ENCODE assay signal across 8 mouse cellular contexts in the genomic region with DNA sequence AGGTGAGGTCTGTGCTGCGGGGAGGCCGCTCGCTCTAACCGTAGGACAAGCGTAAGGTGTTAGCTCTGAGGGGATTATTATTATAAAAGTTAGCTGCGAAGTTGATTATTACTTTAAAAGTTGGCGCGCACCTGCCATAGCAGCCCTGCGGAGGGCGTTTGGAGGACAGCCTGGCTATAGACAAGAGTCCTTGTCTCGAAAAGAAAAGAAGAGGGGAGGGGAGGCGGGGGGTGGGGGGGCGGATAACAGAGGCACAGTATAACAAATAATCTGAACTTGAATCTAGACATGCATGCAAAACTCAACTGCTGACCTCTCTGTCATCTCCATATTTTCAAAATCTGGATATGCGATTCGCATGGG. TPM values are rescaled to one million over a fixed set of nuclear protein-coding genes. Genes with fewer than 3 reads are reported as not detected.
A peak's percentile ranks its signal among the peaks of the same experiment; 100 is the strongest.
DNase-seq lines count a peak whose midpoint lies in the region; ATAC-seq and TF ChIP-seq lines count a peak whose summit lies in the region.

No protein-coding gene starts in this region.

- TF ChIP-seq POLR2A in liver, adult 2 months (IDR thresholded peaks at IDR 0.05; ENCODE audit: extremely low read depth, insufficient read depth, low read length) = no peak
- no peak for TF ChIP-seq POLR2A in myocyte (IDR thresholded peaks at IDR 0.05; ENCODE audit: insufficient read length, low read depth)

- no peak overlapping the region for H3K9ac ChIP-seq in liver, adult 2 months (ENCODE audit: low read depth, low read length)
- peak overlapping the region; percentile 61 for H3K9ac ChIP-seq in embryonic facial prominence, embryonic 13.5 days
- H3K9ac ChIP-seq in intestine, embryonic 14.5 days (ENCODE audit: low read length) = peak overlapping the region; percentile 45

- no peaks in the 10 kb centered on the region for H3K27me3 ChIP-seq in liver, adult 2 months (ENCODE audit: control insufficient read depth, insufficient read depth, low read length)
- no peaks in the 10 kb centered on the region for H3K27me3 ChIP-seq in embryonic facial prominence, embryonic 13.5 days
- no peaks in the 10 kb centered on the region for H3K27me3 ChIP-seq in intestine, embryonic 14.5 days (replicated peaks; ENCODE audit: control insufficient read depth, insufficient read depth, low read length)
- no peaks in the 10 kb centered on the region for H3K27me3 ChIP-seq in myocyte (ENCODE audit: control insufficient read depth, insufficient read depth, insufficient read length)

- H3K4me3 ChIP-seq in liver, adult 2 months (ENCODE audit: insufficient read depth, low read depth, low read length) = peak overlapping the region; percentile 64
- H3K4me3 ChIP-seq in embryonic facial prominence, embryonic 13.5 days = peak overlapping the region; percentile 84
- peak overlapping the region; percentile 88 for H3K4me3 ChIP-seq in intestine, embryonic 14.5 days (ENCODE audit: low read depth, low read length)
- peak overlapping the region; percentile 64 for H3K4me3 ChIP-seq in myocyte

- no peaks in the 10 kb centered on the region for H3K79me2 ChIP-seq in liver, adult 2 months (ENCODE audit: control insufficient read depth, insufficient read depth, low read length)
- H3K79me2 ChIP-seq in myocyte (ENCODE audit: control insufficient read depth, insufficient read depth) = peaks cover 26% of the 10 kb centered on the region

- ATAC-seq in embryonic facial prominence, embryonic 13.5 days (ENCODE audit: insufficient number of reproducible peaks, insufficient read depth, low FRiP score, low TSS enrichment, low read depth) = 0 out of 2 replicates have a peak, but pooled peaks have one; percentile 11
- no peak; the same call in none of the 2 replicates for ATAC-seq in intestine, embryonic 14.5 days (replicated peaks; ENCODE audit: low FRiP score, low TSS enrichment, low read depth)
- ATAC-seq in granulocyte monocyte progenitor cell, adult 5-6 weeks (replicated peaks; ENCODE audit: poor library complexity, severe bottlenecking) = no peak; the same call in 1 of the 2 replicates

- peak overlapping the region; percentile 91 for H3K4me2 ChIP-seq in embryonic facial prominence, embryonic 13.5 days
- H3K4me2 ChIP-seq in intestine, embryonic 14.5 days (ENCODE audit: low read length) = peak overlapping the region; percentile 78
- H3K4me2 ChIP-seq in myocyte (ENCODE audit: low read depth) = peak overlapping the region; percentile 72

- H3K4me1 ChIP-seq in liver, adult 2 months (ENCODE audit: control insufficient read depth, insufficient read depth, low read length) = no peaks in the 10 kb centered on the region
- H3K4me1 ChIP-seq in embryonic facial prominence, embryonic 13.5 days = peaks cover 35% of the 10 kb centered on the region
- H3K4me1 ChIP-seq in intestine, embryonic 14.5 days (replicated peaks; ENCODE audit: control insufficient read depth, insufficient read depth, low read length) = peaks cover 29% of the 10 kb centered on the region

- intact Hi-C loops in gastrocnemius, postnatal 14 days (cut with DNase I; ENCODE audit: low total_unique reads) = no loop called here

- DNase-seq in liver, adult 2 months (ENCODE audit: extremely low read depth, low read depth, low spot score) = no peak
- no peak for DNase-seq in liver
- DNase-seq in intestine, embryonic 14.5 days (ENCODE audit: low spot score) = no peak
- no peak for DNase-seq in gastrocnemius, postnatal 14 days
- no peak for DNase-seq in spleen, postnatal 4 days (ENCODE audit: low spot score in 2 of 2)

- H3K27ac ChIP-seq in liver, adult 2 months (replicated peaks; ENCODE audit: insufficient read depth, low read depth, low read length) = no peak overlapping the region
- peak overlapping the region; percentile 7; the same call in 1 of the 2 replicates for H3K27ac ChIP-seq in embryonic facial prominence, embryonic 13.5 days
- H3K27ac ChIP-seq in intestine, embryonic 14.5 days (ENCODE audit: low read depth) = no peak overlapping the region

- no peaks in the 10 kb centered on the region for H3K36me3 ChIP-seq in liver, adult 2 months (ENCODE audit: control insufficient read depth, insufficient read depth, low read length)
- peaks cover 14% of the 10 kb centered on the region for H3K36me3 ChIP-seq in embryonic facial prominence, embryonic 13.5 days
- peaks cover 24% of the 10 kb centered on the region for H3K36me3 ChIP-seq in intestine, embryonic 14.5 days (ENCODE audit: control insufficient read depth, insufficient read depth, low read length)
- H3K36me3 ChIP-seq in myocyte (ENCODE audit: control insufficient read depth, insufficient read depth) = peaks cover 6% of the 10 kb centered on the region

- 0 out of 2 replicates have a peak, but pooled peaks have one; percentile 3 for TF ChIP-seq CTCF in liver, adult 2 months (IDR thresholded peaks at IDR 0.05; ENCODE audit: low read depth, low read length)

- H3ac ChIP-seq in myocyte (ENCODE audit: control insufficient read depth, insufficient read length) = no peak overlapping the region

- no peaks in the 10 kb centered on the region for H3K9me3 ChIP-seq in embryonic facial prominence, embryonic 13.5 days
- no peaks in the 10 kb centered on the region for H3K9me3 ChIP-seq in intestine, embryonic 14.5 days (ENCODE audit: control insufficient read depth, low read length)

- WGBS in liver, adult 2 months = 1% methylated on average over 15 of the region's 15 CpGs
- under 1% methylated on average over 15 of the region's 15 CpGs for WGBS in embryonic facial prominence, embryonic 13.5 days
- WGBS in intestine, embryonic 14.5 days = under 1% methylated on average over 15 of the region's 15 CpGs

TF ChIP-seq in myocyte, 11 proteins besides CTCF, POLR2A, EP300 and RAD21:
- TF ChIP-seq POLR2AphosphoS2 (IDR thresholded peaks at IDR 0.05; ENCODE audit: insufficient read length, low read depth) = peak; percentile 17
- no peak for TF ChIP-seq MYOD1 (IDR thresholded peaks at IDR 0.05; ENCODE audit: control insufficient read depth in 1 of 3, insufficient read length in 2 of 3, low read depth in 2 of 3)

RNA-seq across cellular contexts. Expression of a gene that starts 0.5 kb away (rescaled TPM):
- 0.18 and 2.2 TPM in 2 replicates for total RNA-seq in liver, adult 2 months (2014; rRNA removed)
- 0.01 and 0.15 TPM in 2 replicates for polyA plus RNA-seq in liver, adult 2 months (2012; rRNA removed)
- 102 and 103 TPM in 2 replicates for polyA plus RNA-seq in embryonic facial prominence, embryonic 13.5 days (2015; fragmentation: Nextera tagmentation; extraction: Ambion mirVana)
- 70.6 and 80.3 TPM in 2 replicates for polyA plus RNA-seq in intestine, embryonic 14.5 days (2014; fragmentation: Nextera tagmentation; extraction: Ambion mirVana)
- polyA plus RNA-seq in myocyte (2012; fragmentation: generic; extraction: Trizol) = 2.2 TPM
- 8.2 and 25.2 TPM in 2 replicates for total RNA-seq in granulocyte monocyte progenitor cell, adult 5-6 weeks (2014; fragmentation: Nextera tagmentation)
- total RNA-seq in granulocyte monocyte progenitor cell, adult 5-6 weeks (2017) = 39.1 and 42.3 TPM in 2 replicates
- total RNA-seq in gastrocnemius, postnatal 14 days (2021) = 1 to 10 TPM; 3.5 to 4.0 TPM

RNA-seq across cellular contexts. Expression of a gene that starts 39.7 kb away (rescaled TPM):
- 0.74 and 1.1 TPM in 2 replicates for total RNA-seq in liver, adult 2 months (2014; rRNA removed)
- 0.39 and 0.55 TPM in 2 replicates for polyA plus RNA-seq in liver, adult 2 months (2012; rRNA removed)
- polyA plus RNA-seq in embryonic facial prominence, embryonic 13.5 days (2015; fragmentation: Nextera tagmentation; extraction: Ambion mirVana) = 13.9 and 14.0 TPM in 2 replicates
- polyA plus RNA-seq in intestine, embryonic 14.5 days (2014; fragmentation: Nextera tagmentation; extraction: Ambion mirVana) = 7.9 and 9.1 TPM in 2 replicates
- 13.6 TPM for polyA plus RNA-seq in myocyte (2012; fragmentation: generic; extraction: Trizol)
- total RNA-seq in granulocyte monocyte progenitor cell, adult 5-6 weeks (2014; fragmentation: Nextera tagmentation) = 0.09 TPM in 1 of 2 replicates, not detected in the other
- total RNA-seq in granulocyte monocyte progenitor cell, adult 5-6 weeks (2017) = 0.22 and 0.88 TPM in 2 replicates
- total RNA-seq in gastrocnemius, postnatal 14 days (2021) = 10 to 100 TPM; 11.0 to 12.9 TPM

Comparison
In these comparisons a context has a peak if more than half of its experiments do, and no peak if none do; other contexts are left out.
1. RNA of a gene that starts 0.5 kb away (polyA plus RNA-seq): 102 to 103 TPM in embryonic facial prominence, embryonic 13.5 days and 70.6 to 80.3 TPM in intestine, embryonic 14.5 days; 2.2 TPM in myocyte (single experiment) and 0.01 to 0.15 TPM in liver, adult 2 months; every median in the first group is over 10 times any median in the second.
2. Peak in every context shown above with its lines, with median percentiles within 50 percentile points of each other: H3K4me3 ChIP-seq and H3K4me2 ChIP-seq.